Mouse (Mus musculus) erythroblast, adult 5-6 weeks (primary cell): ENCODE measurements around the gene Gm5849. TPM values are rescaled to one million over a fixed set of nuclear protein-coding genes. Genes with fewer than 3 reads are reported as not detected.
"Not testable (repeated sequence)": the region's sequence is repeated elsewhere in the genome, so short reads cannot be mapped to it uniquely, and the experiment has no call there.

Source experiments
- ATAC-seq: replicated peaks from 2 replicates; pipeline ENCODE4 v1.8.0; 2016; ENCODE audit warnings: moderate number of reproducible peaks, mild to moderate bottlenecking, moderate TSS enrichment, inconsistent platforms; ENCODE audit not compliant: poor library complexity, low FRiP score, severe bottlenecking
- total RNA-seq, 2 experiments: library from RNA; stranded (forward) in 1 of 2; stranded (reverse) in 1 of 2; fragments of 150-400 nt in 1 of 2; fragments of 200-764, 138-1000 nt in 1 of 2; gene quantifications; 2 replicates each; pipeline versions ENCODE4 v1.2.3 to v1.2.4; 2015 to 2017; ENCODE audit warnings: low replicate concordance in 2 of 2

The Gm5849 gene
- not detected in 2 replicates for total RNA-seq (2015; ENCODE audit: low replicate concordance)
- not detected in 2 replicates for total RNA-seq (2017; ENCODE audit: low replicate concordance)

DNA sequence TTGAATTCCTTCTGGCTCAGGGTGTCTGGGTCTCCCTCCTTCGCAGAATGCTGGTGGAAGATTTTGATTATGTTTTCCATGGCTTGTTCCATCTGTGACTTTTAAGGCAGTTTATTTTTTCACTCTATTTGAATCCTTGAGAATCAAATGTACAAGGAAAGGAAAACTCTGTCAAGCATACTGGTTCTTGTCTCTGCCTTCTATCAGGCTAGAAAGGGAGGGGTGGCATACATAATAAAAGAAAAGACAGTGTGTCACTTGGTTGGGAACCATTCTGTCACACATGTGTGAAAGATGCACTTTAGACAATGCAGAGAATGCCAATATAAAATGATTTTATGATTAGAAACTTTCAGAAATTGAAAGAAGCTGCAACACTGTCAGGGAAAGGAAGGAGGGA, at the start of gene Gm5849:
Gene Gm5849 (minus strand): TSS at position 101 of the 400 bp plus-strand sequence.
- ATAC-seq: not testable (repeated sequence)

DNA sequence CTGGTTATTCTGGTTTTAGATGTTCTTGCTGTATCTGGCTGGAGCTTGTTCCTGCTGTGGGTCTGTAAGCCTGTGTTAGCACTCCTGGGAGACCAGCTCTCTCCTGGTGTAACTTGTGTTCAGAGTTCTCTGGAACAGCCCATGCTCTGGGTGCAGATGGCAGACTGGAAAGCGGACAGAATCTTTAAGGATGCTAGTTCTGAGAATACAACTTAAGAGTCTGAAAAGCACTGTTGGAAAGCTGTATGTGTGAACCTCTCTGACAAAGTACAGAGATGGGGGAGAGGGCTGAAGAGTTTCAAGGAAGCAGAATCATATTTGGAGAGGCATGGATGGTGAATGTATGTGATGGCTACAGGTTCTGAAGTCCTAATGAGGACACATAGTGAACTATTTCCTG, 28.0 kb downstream of the Gm5849 start:
- ATAC-seq: no peak

DNA sequence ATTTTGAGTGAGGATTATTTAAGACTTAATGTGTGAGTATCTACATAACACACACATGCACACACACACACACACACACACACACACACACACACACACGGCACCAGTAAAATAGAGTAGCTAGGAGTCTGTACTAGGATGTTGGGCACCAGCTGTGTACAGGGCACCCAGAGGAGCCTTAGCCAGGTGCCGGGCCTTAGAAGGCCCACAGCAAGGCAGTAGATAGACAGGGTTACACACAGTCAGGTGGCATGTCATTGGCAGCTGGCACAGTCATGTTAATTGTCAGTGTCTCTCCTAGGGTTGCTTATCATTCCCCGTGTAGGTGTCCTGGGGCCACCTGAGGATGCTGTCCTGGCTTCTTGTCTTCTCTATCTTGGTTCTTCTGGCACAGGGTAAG, 51.1 kb downstream of the Gm5849 start, which contains the start of gene Pglyrp4:
Gene Pglyrp4 (plus strand): TSS at position 301 of the 400 bp plus-strand sequence.
- no peak for ATAC-seq

Other genes with a start within 250 kb of the Gm5849 start
- gene S100a16, start 240.6 kb downstream of the Gm5849 start, total RNA-seq (2015; ENCODE audit: low replicate concordance): not detected in 2 replicates
- gene S100a16, start 240.6 kb downstream of the Gm5849 start, total RNA-seq (2017; ENCODE audit: low replicate concordance): not detected in 2 replicates
- gene S100a3, start 217.3 kb downstream of the Gm5849 start, total RNA-seq (2015; ENCODE audit: low replicate concordance): 2.5 TPM in 1 of 2 replicates, not detected in the other
- gene S100a3, start 217.3 kb downstream of the Gm5849 start, total RNA-seq (2017; ENCODE audit: low replicate concordance): not detected in 2 replicates
- gene S100a2, start 187.6 kb downstream of the Gm5849 start, total RNA-seq (2015; ENCODE audit: low replicate concordance): not detected in 2 replicates
- not detected in 2 replicates for gene S100a2, start 187.6 kb downstream of the Gm5849 start, total RNA-seq (2017; ENCODE audit: low replicate concordance)
- not detected in 2 replicates for gene Gm42674, start 176.0 kb downstream of the Gm5849 start, total RNA-seq (2015; ENCODE audit: low replicate concordance)
- gene Gm42674, start 176.0 kb downstream of the Gm5849 start, total RNA-seq (2017; ENCODE audit: low replicate concordance): not detected in 2 replicates
- 64.0 and 136 TPM in 2 replicates for gene S100a4, start 174.1 kb downstream of the Gm5849 start, total RNA-seq (2015; ENCODE audit: low replicate concordance)
- 89.5 and 104 TPM in 2 replicates for gene S100a4, start 174.1 kb downstream of the Gm5849 start, total RNA-seq (2017; ENCODE audit: low replicate concordance)
- gene S100a5, start 169.4 kb downstream of the Gm5849 start, total RNA-seq (2015; ENCODE audit: low replicate concordance): not detected in 2 replicates
- gene S100a5, start 169.4 kb downstream of the Gm5849 start, total RNA-seq (2017; ENCODE audit: low replicate concordance): not detected in 2 replicates
- 246 and 247 TPM in 2 replicates for gene S100a6, start 165.0 kb downstream of the Gm5849 start, total RNA-seq (2015; ENCODE audit: low replicate concordance)
- 99.2 and 118 TPM in 2 replicates for gene S100a6, start 165.0 kb downstream of the Gm5849 start, total RNA-seq (2017; ENCODE audit: low replicate concordance)
- gene S100a7a, start 123.9 kb downstream of the Gm5849 start, total RNA-seq (2015; ENCODE audit: low replicate concordance): not detected in 2 replicates
- not detected in 2 replicates for gene S100a7a, start 123.9 kb downstream of the Gm5849 start, total RNA-seq (2017; ENCODE audit: low replicate concordance)
- gene S100a8, start 108.9 kb downstream of the Gm5849 start, total RNA-seq (2015; ENCODE audit: low replicate concordance): 9,516 and 10,353 TPM in 2 replicates
- gene S100a8, start 108.9 kb downstream of the Gm5849 start, total RNA-seq (2017; ENCODE audit: low replicate concordance): 5,136 and 5,692 TPM in 2 replicates
- gene S100a9, start 82.2 kb downstream of the Gm5849 start, total RNA-seq (2015; ENCODE audit: low replicate concordance): 13,871 and 15,956 TPM in 2 replicates
- 4,543 and 6,947 TPM in 2 replicates for gene S100a9, start 82.2 kb downstream of the Gm5849 start, total RNA-seq (2017; ENCODE audit: low replicate concordance)
- gene Pglyrp4, start 51.0 kb downstream of the Gm5849 start, total RNA-seq (2015; ENCODE audit: low replicate concordance): 4.8 TPM in 1 of 2 replicates, not detected in the other
- gene Pglyrp4, start 51.0 kb downstream of the Gm5849 start, total RNA-seq (2017; ENCODE audit: low replicate concordance): not detected in 2 replicates